Mouse (Mus musculus) activated CD4-positive, CD25-positive, alpha-beta regulatory T cell, adult 4 months (primary cell): ENCODE results near the gene Ddx47. TPM values are rescaled to one million over a fixed set of nuclear protein-coding genes. Genes with fewer than 3 reads are reported as not detected.

Source experiments
- ATAC-seq: one replicate; pipeline ENCODE4 v1.8.0; 2017
- polyA plus RNA-seq, 2 experiments: library from polyadenylated mRNA; unstranded; fragments of 100-300 nt; shearing (Covaris generic); gene quantifications; one replicate each; pipeline ENCODE4 v1.2.1; 2017

Gene Ddx47
- polyA plus RNA-seq, 2 experiments from 2014 or later, result 132 to 161 TPM

DNA sequence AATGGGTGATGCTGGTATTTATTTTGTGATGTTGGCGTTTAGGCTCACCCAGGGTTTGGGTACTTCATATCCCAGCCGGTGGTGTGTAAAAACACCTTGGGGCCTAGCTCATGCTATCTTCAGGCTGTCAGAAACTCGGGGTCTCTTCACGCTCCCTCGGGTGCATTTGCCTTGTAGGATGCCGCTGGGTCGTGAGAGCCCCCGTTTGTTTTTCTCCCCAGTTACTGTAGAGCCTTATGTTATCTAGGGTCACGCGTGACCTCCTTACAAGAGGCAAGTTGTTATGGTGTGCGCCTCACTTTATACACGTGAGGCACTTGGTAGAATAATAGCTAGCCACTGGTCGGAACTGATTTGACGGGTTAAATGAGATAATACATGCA is 313 bp downstream of the Ddx47 start:
- ATAC-seq, result peak; percentile 40

DNA sequence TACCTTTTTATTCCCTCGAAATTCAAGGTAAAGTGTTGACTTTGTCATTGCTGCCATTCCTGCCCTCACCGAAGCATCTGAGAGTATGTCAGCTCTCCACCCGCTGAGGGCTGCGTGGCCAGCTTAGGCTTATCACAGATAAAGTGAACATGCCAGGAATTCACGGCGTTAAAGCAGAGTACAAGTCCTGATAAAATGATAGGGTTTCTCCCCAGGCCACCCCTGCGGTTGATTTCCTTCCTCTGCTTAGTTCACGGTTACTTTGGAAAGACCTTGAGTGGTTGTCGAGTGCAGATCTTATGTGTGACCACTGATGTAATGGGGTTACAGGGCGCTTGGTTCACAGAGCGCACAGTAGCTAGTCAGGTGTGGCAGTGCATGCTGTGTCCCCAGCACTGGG is 5.8 kb downstream of the Ddx47 start:
- no peak for ATAC-seq

DNA sequence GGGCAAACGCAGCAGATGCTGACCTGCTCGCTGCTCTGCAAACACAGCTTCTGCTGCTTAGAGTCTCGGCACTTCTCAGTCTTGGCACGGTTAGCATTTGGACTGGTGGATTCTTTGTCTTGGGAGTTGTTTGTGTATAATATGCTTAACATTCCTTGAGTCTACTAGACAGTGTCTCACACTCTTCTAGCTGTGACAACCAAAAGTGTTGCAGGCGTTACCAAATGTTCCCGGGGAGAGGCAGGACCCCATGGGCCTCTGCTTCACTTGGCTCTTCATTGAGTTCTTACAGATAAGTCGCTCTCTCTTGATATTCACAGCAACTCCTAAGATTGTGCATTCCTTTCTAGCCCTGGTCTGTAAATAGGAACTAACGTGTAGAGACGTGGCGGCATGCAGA is 8.2 kb downstream of the Ddx47 start:
- ATAC-seq, result no peak

DNA sequence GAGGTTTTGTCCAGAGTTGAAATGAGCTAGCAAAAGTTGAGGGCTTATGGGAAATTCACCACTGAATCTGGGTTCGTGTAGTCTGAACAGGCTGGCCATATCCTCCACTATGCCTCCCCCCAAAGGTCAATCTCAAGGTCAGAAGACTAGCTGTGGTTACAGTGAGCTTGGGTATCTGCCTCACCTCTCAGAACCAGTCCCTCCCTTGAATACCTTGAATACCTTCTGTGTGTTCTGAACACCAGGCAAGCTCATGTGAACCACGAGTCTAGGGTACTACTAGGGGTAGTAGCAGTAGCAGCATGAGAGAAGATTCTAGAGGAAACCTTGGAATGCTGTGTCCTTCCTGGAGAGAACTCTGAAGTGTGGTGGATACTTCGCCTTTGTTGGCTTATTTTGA is 10.2 kb downstream of the Ddx47 start:
- ATAC-seq, result no peak

DNA sequence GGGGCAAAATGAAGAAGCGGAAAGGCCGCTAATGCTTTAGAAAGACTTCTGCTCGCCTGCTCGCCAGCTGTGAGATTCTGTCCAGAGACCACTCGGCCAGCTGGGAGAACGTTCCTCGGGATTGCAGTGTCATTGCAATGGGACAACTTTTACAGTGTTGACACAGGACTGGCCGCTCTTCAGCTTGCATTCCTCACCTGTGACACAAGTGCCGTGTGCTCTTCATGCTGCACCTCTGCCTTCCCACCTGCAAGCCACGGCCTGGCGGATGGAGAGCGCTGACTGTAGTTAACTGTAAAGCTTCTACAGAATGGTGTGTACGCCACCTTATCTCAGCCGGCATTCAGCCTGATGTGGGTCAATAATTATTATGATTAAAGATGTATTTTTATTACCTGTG is 12.0 kb downstream of the Ddx47 start:
- no peak for ATAC-seq

DNA sequence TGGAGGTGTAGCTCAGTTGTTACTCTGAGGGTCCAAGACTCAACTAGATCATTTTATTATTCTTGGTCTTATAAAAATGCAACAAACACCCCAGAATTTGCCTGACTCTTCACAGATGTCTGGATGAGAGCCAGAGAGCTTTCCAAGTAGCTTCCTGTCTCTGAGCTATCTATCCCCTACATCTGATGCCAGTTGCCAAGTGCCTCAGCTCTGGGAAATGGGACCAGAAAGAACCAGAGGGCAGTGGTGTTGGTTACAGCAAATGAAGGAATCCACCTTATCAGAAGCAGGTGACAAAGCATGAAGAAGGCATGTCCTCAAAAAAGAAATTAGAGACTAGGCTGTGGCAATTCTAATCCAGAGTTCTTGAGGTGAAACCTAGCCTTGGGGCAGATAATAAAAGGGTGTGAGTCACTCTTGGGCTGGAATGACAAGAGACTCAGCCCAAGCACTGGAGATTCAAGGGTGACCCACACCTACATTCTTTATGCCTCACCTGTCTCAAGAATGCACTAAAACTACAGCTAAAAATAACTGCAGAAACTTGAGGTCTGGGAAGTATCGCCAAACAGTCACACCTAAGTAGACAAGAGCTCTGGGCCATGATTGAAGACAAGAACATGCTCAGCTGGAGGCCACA is 13.5 kb downstream of the Ddx47 start:
- ATAC-seq, result no peak

DNA sequence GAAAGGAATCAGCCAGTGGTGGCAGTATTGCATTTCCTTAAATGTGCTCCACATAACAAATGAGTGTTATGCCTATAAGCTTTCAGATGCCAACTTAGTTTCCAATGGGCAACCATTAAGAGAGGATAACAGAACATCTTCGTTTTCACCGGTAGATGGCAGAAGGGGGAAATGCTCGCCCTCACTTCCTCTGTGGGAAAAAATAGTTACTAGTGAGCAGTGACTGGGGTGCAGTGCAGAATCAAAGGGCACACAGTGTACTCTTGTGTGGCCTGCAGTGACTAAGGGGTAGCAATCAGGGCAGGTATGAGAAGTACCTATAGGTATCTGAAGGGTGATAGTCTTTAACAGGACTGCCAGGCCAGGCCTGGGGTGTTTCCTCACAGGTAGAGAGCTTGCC is 14.8 kb downstream of the Ddx47 start:
- ATAC-seq, result no peak

DNA sequence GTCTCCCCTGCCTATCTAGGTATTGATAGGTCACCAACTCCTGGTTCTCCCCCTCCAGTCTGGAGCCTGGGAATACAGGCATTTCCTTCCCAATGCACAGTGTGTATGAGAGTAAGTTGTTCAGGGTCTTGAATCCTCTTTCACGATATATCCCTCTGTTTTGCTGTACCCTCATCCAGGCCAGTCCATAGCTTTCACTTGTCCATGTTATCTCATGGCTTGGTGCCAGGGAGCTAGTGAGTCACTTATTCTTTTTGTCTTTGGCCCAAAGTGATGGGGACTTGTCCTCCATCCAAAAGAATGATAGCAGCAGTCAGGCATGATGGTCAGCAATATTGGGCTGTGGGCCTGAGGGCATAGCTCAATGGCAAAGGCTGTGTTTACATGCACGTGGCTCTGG is 15.3 kb downstream of the Ddx47 start:
- no peak for ATAC-seq

DNA sequence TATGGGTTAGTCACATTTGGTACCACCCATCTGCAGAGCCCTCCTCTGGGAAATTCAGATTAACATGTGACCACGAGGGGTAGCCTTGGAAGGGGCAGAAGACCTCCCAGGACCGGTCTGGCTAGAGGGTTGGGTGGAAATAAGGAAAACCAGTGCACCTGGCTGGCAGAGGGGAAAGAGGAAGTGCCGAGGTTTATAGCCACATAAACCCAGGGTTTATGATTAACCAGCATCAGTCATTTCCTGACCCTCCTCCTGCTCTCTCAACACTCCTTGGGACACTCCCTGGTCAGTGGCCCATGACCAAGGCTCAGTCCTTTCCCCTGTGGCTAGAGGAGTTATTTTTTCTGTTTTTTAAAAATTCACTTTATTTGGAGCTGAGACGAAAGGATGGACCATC is 17.8 kb downstream of the Ddx47 start:
- no peak for ATAC-seq

DNA sequence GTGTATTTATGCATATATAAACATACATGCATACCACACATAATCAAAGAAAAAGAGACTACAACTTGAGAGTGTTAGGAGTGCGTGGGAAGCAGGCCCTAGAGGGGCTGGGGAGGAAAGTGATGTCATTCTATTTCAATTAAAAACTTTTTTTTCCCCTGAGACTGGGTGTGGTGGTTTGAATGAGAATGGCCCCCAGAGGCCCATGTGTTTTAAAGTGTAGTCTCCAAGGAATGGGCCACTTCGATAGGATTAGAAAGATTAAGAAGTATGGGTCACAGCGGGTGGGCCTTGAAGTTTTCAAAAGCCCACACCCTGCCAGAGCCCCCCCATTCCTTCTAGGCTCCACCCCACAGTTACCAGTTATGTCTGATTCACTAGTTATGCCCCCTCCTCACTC is 27.3 kb downstream of the Ddx47 start:
- ATAC-seq, result no peak

DNA sequence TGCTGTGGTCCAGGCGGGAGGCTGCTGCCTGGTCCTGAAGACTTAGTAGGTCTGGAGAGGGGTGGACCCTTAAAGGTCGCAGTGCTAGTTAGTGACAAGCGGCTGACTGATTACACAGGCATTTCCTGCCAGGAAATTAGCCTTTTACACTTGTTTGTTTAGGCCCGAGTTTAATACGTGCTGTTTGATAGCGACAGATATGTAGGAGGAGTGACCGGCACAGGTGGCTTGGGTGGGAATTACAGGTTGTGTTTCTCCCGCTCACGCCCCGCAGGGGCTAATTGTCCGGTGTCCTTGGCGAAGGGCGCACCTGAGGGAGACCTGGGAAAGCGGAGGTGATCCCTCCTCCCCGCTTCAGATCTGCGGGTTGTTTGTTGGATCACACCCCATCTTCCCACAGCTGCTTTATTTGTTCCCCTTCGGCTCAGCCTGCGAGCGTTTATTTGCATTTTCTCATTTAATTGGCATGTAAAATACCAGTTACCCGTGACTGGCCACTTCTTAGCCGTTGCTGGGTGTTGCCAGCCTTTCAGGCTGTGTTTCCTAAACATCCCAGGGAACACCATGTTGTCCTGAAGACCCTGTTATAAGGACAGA is 29.0 kb downstream of the Ddx47 start:
- no peak for ATAC-seq

DNA sequence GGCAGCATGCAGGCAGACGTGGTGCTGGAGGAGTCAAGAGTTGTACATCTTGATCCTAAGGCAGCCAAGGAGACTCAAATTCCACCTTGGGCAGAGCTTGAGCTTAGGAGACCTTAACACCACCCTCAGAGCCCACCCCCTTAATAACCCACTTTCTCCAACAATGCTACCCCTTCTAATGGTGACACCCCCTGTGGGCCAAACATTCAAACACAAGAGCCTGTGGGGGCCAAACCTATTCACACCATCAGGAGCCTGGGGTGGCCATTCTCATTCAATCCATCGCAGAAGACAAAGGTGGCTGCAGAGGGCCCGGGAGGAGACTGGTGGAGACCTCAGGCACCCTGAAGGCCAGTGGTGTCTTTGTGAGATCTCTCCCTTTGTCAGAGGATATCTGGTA is 30.5 kb downstream of the Ddx47 start:
- no peak for ATAC-seq

DNA sequence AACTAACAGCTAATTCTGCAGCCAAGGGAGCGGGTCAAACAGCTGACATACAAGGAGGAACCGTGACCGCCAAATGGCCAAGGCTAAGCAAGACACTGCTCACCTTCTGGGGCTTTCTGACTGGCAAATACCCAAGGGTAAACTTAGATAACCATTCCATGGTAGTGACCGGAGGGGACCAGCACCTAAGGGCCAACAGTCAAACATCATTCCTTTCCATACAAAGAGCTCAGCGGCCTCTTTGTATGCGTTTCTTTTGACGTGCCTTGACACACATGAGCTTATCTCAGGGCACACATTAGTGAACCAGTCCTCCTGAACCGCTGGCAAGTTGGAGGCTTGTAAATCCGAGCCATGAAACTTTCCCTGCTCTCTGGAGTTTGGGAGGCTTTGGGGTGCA is 35.9 kb downstream of the Ddx47 start:
- ATAC-seq, result no peak

DNA sequence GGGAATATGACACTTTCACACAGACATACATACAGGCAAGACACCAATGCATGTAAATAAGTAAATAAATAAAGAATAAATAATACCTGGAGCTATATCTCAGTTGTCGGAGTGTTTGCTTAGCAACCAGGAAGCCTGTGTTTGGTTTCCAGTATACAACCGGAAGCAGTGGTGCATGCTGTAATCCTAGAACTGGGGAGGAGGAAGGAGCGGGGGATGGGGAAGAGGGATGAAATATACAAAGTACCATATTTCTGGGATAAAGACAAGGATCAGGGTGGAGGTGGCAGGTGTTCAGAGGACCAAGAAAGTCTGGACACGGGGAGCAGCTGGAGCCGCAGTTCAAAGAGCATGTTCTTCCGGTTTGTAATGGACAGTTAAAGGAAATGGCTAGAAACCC is 37.1 kb downstream of the Ddx47 start:
- ATAC-seq, result no peak

DNA sequence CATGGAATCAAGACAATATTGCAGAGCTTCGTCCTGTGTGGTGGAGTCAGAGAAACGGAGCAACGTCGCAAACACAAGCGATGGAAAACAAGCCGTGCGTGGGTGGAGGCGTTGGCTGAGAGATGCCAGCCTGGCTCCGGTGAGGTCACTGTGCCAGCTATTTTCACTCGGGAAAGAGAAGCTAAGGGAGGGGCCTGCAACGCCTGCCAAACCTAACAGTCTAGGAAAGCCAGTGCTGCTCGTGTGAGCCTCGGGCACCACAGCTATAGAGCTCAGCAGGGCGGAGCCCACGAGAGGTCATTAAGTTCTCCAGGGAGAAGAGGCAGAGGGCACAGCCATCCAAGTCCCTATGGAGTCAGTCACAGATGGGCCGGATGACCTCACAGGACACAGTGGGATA is 37.5 kb downstream of the Ddx47 start:
- no peak for ATAC-seq

DNA sequence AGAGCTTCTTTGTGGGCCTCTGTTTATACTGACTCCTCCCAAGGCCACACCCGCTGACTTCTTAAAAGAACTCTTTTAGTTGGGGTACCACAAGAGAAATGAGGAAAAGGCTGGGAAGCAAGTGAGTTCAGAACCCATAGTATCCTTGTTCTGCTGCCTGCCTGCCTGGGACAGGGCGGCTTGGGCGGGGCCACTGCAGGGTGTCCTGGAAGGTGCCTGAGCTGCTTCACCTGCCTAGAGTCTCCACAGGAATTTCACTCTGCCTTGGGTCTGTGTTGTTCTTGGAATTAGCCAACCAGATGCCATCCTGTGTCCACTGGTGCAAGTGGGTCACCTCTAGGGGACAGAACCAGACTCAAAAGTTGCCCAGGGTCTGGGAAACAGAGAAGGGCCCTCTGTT is 42.4 kb downstream of the Ddx47 start:
- ATAC-seq, result no peak

DNA sequence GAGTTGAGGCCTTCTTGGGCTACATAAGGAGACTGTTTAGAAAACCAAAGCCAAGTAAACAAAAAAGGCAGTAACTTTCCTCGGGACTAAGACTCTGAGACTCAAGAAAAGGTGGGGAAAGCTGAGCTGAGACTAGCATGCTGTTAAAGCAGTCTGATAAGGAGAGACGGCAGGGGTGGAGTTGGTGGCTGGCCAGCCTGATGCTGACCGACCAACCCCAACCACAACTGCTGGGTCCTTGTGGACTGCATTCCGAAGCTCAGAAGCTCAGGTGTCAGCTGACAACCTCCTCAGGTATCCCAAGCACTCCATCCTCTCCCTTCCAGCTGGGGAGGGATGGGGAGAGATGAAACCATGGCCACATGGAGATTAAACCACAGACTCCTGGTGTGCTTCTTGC is 44.5 kb downstream of the Ddx47 start:
- ATAC-seq, result no peak

DNA sequence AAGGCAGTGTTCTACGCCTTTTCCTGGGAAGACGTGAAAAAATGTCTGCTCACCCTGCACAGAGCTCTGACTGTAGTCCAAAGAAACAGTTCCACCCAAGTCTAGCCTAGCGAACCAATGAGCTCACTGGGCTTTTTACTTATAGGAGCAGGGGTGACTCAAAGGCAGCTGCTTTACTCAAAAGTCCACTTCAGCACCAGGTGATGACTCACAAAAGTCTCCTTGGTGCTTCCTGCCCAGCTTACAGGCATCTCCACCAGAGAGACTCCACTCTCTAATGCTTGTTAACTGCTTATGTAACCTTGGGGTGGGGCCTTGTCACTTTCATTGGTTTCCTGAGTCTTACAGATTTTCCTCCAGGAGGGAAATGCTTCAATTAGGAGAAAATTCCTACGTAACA is 49.3 kb downstream of the Ddx47 start:
- ATAC-seq, result no peak

DNA sequence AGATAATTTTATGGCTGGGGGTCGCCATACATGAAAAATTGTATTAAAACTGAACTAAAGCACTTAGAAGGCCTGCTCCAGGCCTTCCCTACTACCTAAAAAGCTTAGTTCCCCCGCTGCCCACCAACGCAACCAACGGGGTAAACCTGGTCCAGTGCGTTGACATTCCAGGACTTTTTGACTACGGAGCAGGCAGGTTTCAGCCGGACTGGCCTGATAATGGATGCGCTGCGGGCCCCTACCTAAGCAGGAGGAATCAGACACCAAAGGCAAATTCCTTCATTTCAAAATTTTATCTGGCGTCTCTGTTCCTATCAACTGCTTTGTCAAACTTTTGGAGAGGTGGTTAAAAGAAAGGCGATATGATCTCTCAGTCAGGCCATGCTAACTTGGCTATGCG is 53.2 kb downstream of the Ddx47 start:
- no peak for ATAC-seq

DNA sequence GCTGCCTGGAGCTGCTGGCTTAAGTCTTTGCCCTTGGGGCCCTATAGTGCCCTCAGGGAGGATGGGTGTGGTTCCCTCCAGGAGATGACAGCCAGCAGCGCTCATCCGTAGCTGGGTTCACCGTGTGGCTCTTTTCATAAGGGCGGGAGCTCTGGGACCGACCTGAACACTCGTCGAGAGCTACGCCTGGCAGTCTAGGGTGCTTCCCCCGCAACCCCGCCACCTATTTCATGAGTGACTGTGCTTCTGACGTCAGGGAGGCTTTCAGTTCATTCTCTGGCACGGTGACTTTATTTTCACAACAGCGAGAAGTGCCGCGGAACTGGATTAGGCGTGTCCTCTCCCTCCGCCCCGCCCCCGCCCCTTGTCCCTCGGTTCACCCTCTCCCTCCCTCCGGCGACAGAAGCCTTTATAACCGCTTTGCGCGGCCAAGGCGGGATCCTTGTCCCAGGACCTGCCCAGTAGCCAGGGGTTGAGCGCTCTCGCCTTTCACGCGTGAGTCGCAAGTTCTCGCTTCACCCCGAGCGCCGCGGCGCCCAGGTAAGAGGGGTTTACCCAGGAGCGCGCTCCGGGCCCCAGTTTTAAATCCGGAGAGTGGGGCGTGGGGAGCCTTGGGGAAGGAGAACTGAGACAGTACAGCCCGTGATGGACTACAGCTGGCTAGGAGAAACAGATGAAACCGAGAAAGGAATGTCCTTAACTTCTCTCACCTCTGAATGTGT is 54.0 kb downstream of the Ddx47 start, which contains the start of gene Gprc5a:
Gprc5a (plus strand) TSS at position 416 of the 722 bp plus-strand sequence.
- peak; percentile 97 for ATAC-seq

DNA sequence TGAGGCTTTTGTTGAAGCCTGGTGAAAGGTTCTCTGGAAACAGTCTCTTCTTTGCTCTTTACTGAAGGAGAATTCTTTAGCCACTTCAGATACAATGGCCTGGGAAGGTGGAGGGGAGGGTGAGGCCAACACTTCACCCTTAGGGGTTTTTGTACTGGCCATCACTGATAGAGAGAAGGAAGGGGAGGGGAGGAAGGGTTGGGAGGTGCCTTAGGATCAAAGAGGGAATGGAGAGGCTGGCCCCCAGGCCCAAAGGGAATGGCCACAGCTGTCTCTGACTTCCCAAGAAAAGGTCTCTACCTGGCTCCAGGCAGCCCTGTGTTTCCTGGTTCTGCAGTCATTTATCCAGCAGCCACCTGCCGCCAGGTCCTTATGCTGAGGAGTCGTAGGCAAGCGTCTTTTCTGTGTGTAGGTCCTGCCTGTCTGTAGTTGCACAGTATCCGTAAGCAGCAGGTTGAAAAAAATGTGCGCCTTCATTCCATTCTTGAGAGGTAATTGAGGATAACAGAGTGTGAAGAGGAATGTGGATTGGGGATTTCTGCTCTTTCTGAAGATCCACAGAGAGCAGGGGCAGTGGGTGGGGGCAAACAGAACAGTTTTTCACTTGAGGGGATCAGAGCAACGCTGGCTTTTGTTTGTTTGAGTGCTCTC is 55.5 kb downstream of the Ddx47 start:
- ATAC-seq, result no peak

DNA sequence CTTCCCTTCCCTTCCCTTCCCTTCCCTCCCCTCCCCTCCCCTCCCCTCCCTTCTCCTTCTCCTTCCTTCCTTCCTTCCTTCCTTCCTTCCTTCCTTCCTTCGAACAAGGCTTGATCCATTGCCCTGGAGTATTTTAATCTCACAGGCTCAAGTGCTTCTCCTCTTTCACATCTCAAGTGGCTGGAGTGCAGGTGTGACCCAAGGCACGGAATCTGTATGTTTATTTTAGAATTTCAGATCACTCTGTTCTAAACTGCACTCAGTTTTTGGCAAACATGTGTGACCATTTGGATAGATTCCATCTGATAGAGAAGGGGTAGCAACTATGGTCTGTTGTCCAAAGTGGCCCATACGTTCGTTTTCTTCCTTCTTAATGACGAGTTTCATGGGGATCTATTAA is 56.8 kb downstream of the Ddx47 start:
- ATAC-seq, result no peak

DNA sequence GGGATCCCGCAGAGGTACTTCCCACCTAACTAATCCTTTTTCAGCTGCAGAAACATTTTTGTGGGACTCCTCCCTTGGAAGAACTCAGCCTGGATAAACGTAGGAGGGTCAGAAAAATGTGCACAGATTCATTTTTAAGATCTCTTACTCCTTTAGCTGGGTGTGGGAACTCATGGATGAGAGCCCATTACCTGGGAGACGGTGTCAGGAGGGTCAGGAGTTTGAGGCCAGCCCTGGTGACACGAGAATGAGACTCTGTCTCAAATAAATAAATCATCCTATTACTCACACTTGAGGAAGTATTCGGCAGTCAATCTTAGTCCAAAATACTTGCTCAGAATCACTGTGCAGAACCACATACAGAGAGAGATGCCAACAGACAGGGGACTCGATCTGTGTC is 58.4 kb downstream of the Ddx47 start:
- no peak for ATAC-seq

DNA sequence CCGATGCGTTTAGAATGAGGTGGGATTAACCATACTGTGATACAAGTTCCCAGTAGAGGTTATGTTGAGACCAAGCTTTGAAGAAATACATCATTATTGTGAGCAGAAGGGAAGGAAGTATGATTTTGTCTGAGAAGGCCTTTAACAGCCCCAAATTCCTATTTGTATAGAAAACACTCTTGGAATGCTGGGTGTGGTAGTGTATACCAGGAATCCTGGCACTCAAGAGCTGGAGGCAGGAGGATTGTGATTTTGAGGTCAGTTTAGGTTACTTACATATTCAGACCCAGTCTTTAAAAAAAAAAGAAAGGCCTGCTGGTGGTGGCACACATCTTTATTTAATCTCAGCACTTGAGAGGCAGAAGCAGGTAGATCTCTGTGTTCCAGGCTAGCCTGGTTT is 58.9 kb downstream of the Ddx47 start:
- no peak for ATAC-seq
